Mouse (Mus musculus) 3T3-L1 (cell line): Measurements from ENCODE around the gene Apba1.

ENCODE experiments used
- DNase-seq: peaks from one replicate; pipeline ENCODE4 v3.0.0-alpha.2; 2015; ENCODE audit warnings: low read depth, low spot score

The Apba1 gene

GRCm38 (mm10) chr19:23758554-23759321 lies at the start of gene Apba1:
Gene Apba1 (plus strand): TSS chr19:23758887.
- DNase-seq: peak; percentile 47

GRCm38 (mm10) chr19:23746506-23746905 lies 12.2 kb upstream of the Apba1 start:
- DNase-seq: no peak

- DNase-seq: no peak
Measured at GRCm38 (mm10) chr19:23757011-23757410, 1.7 kb upstream of the Apba1 start.

GRCm38 (mm10) chr19:23757961-23758553 lies 630 bp upstream of the Apba1 start:
- peak; percentile 96 for DNase-seq

- no peak for DNase-seq
Measured at GRCm38 (mm10) chr19:23759322-23759945, 747 bp downstream of the Apba1 start.

GRCm38 (mm10) chr19:23763371-23763770 lies 4.7 kb downstream of the Apba1 start:
- no peak for DNase-seq

- DNase-seq: no peak
Measured at GRCm38 (mm10) chr19:23764051-23764450, 5.4 kb downstream of the Apba1 start.

GRCm38 (mm10) chr19:23768864-23769263 lies 10.2 kb downstream of the Apba1 start:
- DNase-seq: no peak

- DNase-seq: no peak
Measured at GRCm38 (mm10) chr19:23770494-23771423, 12.1 kb downstream of the Apba1 start.

GRCm38 (mm10) chr19:23771971-23772370 lies 13.3 kb downstream of the Apba1 start:
- DNase-seq: peak; percentile 18

- DNase-seq: no peak
Measured at GRCm38 (mm10) chr19:23775356-23775755, 16.7 kb downstream of the Apba1 start.

- DNase-seq: no peak
Measured at GRCm38 (mm10) chr19:23779130-23779529, 20.4 kb downstream of the Apba1 start.

- peak; percentile 24 for DNase-seq
Measured at GRCm38 (mm10) chr19:23780105-23780504, 21.4 kb downstream of the Apba1 start.

GRCm38 (mm10) chr19:23781968-23782367 lies 23.3 kb downstream of the Apba1 start:
- no peak for DNase-seq

- DNase-seq: no peak
Measured at GRCm38 (mm10) chr19:23788420-23789132, 29.9 kb downstream of the Apba1 start.

GRCm38 (mm10) chr19:23791704-23792103 lies 33.0 kb downstream of the Apba1 start:
- no peak for DNase-seq

- DNase-seq: no peak
Measured at GRCm38 (mm10) chr19:23792559-23792958, 33.9 kb downstream of the Apba1 start.

GRCm38 (mm10) chr19:23794491-23794890 lies 35.8 kb downstream of the Apba1 start:
- peak; percentile 66 for DNase-seq

GRCm38 (mm10) chr19:23795156-23795555 lies 36.5 kb downstream of the Apba1 start:
- DNase-seq: no peak

- DNase-seq: no peak
Measured at GRCm38 (mm10) chr19:23801174-23801573, 42.5 kb downstream of the Apba1 start.
